Mouse (Mus musculus) CH12.LX (cell line): Measurements from ENCODE around the gene Fam69a. TPM values are rescaled to one million over a fixed set of nuclear protein-coding genes. Genes with fewer than 3 reads are reported as not detected.

ENCODE experiments used
- DNase-seq: peaks from one replicate; pipeline ENCODE4 v3.0.0-alpha.2; 2013; ENCODE audit errors: extremely low read depth
- H3K27ac ChIP-seq: 2 replicates; pipeline ENCODE4 v1.5.1; 2012; ENCODE audit warnings: low read depth, mild to moderate bottlenecking, control low read depth, moderate library complexity; ENCODE audit not compliant: insufficient read depth
- H3K27me3 ChIP-seq: replicated peaks from 2 replicates; pipeline ENCODE3; 2012; ENCODE audit warnings: inconsistent platforms
- H3K36me3 ChIP-seq, 2 experiments: replicated peaks in 1 of 2; 2 replicates each; pipeline versions ENCODE3 to v1.6.1; 2012; ENCODE audit warnings: inconsistent platforms in 1 of 2, low read length in 1 of 2, mild to moderate bottlenecking in 1 of 2, mixed read lengths in 1 of 2, moderate library complexity in 1 of 2; ENCODE audit not compliant: control insufficient read depth in 1 of 2, insufficient read depth in 1 of 2
- H3K4me1 ChIP-seq, 2 experiments: 2 replicates each; pipeline ENCODE4 v1.6.1; 2012; ENCODE audit warnings: inconsistent platforms in 1 of 2, moderate library complexity in 1 of 2; ENCODE audit not compliant: insufficient read depth in 2 of 2, control insufficient read depth in 1 of 2
- H3K4me2 ChIP-seq: 2 replicates; pipeline ENCODE4 v1.6.1; 2012; ENCODE audit warnings: low read depth, mild to moderate bottlenecking, control low read depth; ENCODE audit not compliant: poor library complexity, insufficient read depth, severe bottlenecking
- H3K4me3 ChIP-seq, 3 experiments: fragments of 150-350 bp in 1 of 3; sonication (generic) in 1 of 3; replicated peaks in 1 of 3; 2 replicates each; pipeline versions ENCODE3 to v1.5.1; 2011 to 2012; ENCODE audit warnings: low read depth in 2 of 3, low read length in 2 of 3, mild to moderate bottlenecking in 2 of 3, moderate library complexity in 2 of 3, control low read depth in 1 of 3, improper control_type of control experiment in 1 of 3, inconsistent platforms in 1 of 3, mixed read lengths in 1 of 3; ENCODE audit not compliant: poor library complexity in 1 of 3
- H3K79me2 ChIP-seq: replicated peaks from 2 replicates; pipeline ENCODE4 v1.6.1; 2012; ENCODE audit warnings: mild to moderate bottlenecking, moderate library complexity; ENCODE audit not compliant: control insufficient read depth, poor library complexity, insufficient read depth, severe bottlenecking; ENCODE audit errors: extremely low read depth
- H3K9ac ChIP-seq: 2 replicates; pipeline ENCODE4 v1.6.1; 2012; ENCODE audit warnings: low read depth, mild to moderate bottlenecking, control low read depth, moderate library complexity; ENCODE audit not compliant: insufficient read depth
- H3K9me3 ChIP-seq: replicated peaks from 2 replicates; pipeline ENCODE3; 2012; ENCODE audit warnings: low read length, inconsistent platforms, mixed read lengths
- BHLHE40 ChIP-seq: IDR thresholded peaks from 2 replicates; pipeline ENCODE4 v1.6.1; 2011; ENCODE audit warnings: mild to moderate bottlenecking, low read depth, low read length, improper control_type of control experiment
- CHD1 ChIP-seq: IDR thresholded peaks from 2 replicates; pipeline ENCODE4 v1.6.1; 2012; ENCODE audit warnings: low read depth, low read length, improper control_type of control experiment, inconsistent platforms
- CTCF ChIP-seq, 2 experiments: IDR thresholded peaks in 1 of 2; conservative IDR thresholded peaks in 1 of 2; 2 replicates each; pipeline ENCODE4 v1.5.1; 2011 to 2012; ENCODE audit warnings: low read depth in 2 of 2, low read length in 2 of 2, improper control_type of control experiment in 1 of 2, inconsistent platforms in 1 of 2, mild to moderate bottlenecking in 1 of 2, moderate library complexity in 1 of 2
- E2F4 ChIP-seq: IDR thresholded peaks from 2 replicates; pipeline ENCODE4 v1.6.1; 2011; ENCODE audit warnings: low read depth, low read length, improper control_type of control experiment; ENCODE audit not compliant: insufficient replicate concordance
- ELF1 ChIP-seq: IDR thresholded peaks from 2 replicates; pipeline ENCODE4 v1.6.1; 2014; ENCODE audit warnings: low read depth, mild to moderate bottlenecking, inconsistent platforms, low read length, improper control_type of control experiment
- ETS1 ChIP-seq: conservative IDR thresholded peaks from 2 replicates; pipeline ENCODE4 v1.6.1; 2012; ENCODE audit warnings: low read depth, mild to moderate bottlenecking, inconsistent platforms, low read length, improper control_type of control experiment, moderate library complexity
- GABPA ChIP-seq: IDR thresholded peaks from 2 replicates; pipeline ENCODE4 v1.6.1; 2012; ENCODE audit warnings: low read depth, low read length, improper control_type of control experiment, inconsistent platforms; ENCODE audit not compliant: insufficient replicate concordance
- JUND ChIP-seq: conservative IDR thresholded peaks from 2 replicates; pipeline ENCODE4 v1.6.1; 2011; ENCODE audit warnings: low read depth, low read length, improper control_type of control experiment
- KAT2A ChIP-seq: IDR thresholded peaks from 2 replicates; pipeline ENCODE4 v1.6.1; 2012; ENCODE audit warnings: low read length, improper control_type of control experiment, inconsistent platforms; ENCODE audit not compliant: insufficient replicate concordance
- MAX ChIP-seq: IDR thresholded peaks from 2 replicates; pipeline ENCODE4 v1.6.1; 2011; ENCODE audit warnings: low read length, improper control_type of control experiment
- MYC ChIP-seq: IDR thresholded peaks from 2 replicates; pipeline ENCODE4 v1.6.1; 2011; ENCODE audit warnings: low read depth, mild to moderate bottlenecking, improper control_type of control experiment, low read length
- NELFE ChIP-seq: IDR thresholded peaks from 2 replicates; pipeline ENCODE4 v1.6.1; 2011; ENCODE audit warnings: low read depth, low read length, improper control_type of control experiment
- PAX5 ChIP-seq: IDR thresholded peaks from 2 replicates; pipeline ENCODE4 v1.6.1; 2012; ENCODE audit warnings: low read length, inconsistent platforms, mixed read lengths
- POLR2AphosphoS2 ChIP-seq: IDR thresholded peaks from 2 replicates; pipeline ENCODE4 v1.6.1; 2011; ENCODE audit warnings: low read depth, low read length, improper control_type of control experiment
- RCOR1 ChIP-seq: conservative IDR thresholded peaks from 2 replicates; pipeline ENCODE4 v1.6.1; 2012; ENCODE audit warnings: low read depth, mild to moderate bottlenecking, inconsistent platforms, low read length, improper control_type of control experiment
- SMC3 ChIP-seq: IDR thresholded peaks from 2 replicates; pipeline ENCODE4 v1.6.1; 2011; ENCODE audit warnings: low read depth, low read length, improper control_type of control experiment
- USF2 ChIP-seq: conservative IDR thresholded peaks from 2 replicates; pipeline ENCODE4 v1.6.1; 2011; ENCODE audit warnings: low read depth, low read length, improper control_type of control experiment
- ZNF384 ChIP-seq: IDR thresholded peaks from 2 replicates; pipeline ENCODE4 v1.6.1; 2012; ENCODE audit warnings: low read depth, low read length, improper control_type of control experiment, inconsistent platforms
- dilution Hi-C: fragments of 300-500 bp; cut with MboI; formaldehyde crosslinking; loops from 2 replicates; pipeline ENCODE4 v1.14.3; 2020; ENCODE audit warnings: low sequenced_read_pairs; ENCODE audit not compliant: extremely low pct_unique_long_range_greater_than_20kb, extremely low pct_ligation_motif_present
- in situ Hi-C: fragments of 300-500 bp; cut with MboI; formaldehyde crosslinking; loops from 3 replicates; pipeline ENCODE4 v1.14.3; 2019; ENCODE audit warnings: low sequenced_read_pairs, low pct_ligation_motif_present, low pct_unique_long_range_greater_than_20kb, mixed read lengths
- polyA plus RNA-seq: library from polyadenylated mRNA; unstranded; fragments of >175 nt; gene quantifications from 2 replicates; pipeline ENCODE4 v1.2.1, GENCODE M21; 2012; ENCODE audit warnings: low read depth; ENCODE audit not compliant: insufficient read length
- total RNA-seq, 2 experiments: library from RNA; depleted of rRNA; stranded (reverse); fragments of 300-350 nt in 1 of 2; fragments of >200 nt in 1 of 2; gene quantifications; 2 replicates each; pipeline ENCODE4 v1.2.3; 2012 to 2014

Gene Fam69a
- total and polyA plus RNA-seq, 3 experiments: 4.2 to 14.2 (median 6.5) TPM

DNA sequence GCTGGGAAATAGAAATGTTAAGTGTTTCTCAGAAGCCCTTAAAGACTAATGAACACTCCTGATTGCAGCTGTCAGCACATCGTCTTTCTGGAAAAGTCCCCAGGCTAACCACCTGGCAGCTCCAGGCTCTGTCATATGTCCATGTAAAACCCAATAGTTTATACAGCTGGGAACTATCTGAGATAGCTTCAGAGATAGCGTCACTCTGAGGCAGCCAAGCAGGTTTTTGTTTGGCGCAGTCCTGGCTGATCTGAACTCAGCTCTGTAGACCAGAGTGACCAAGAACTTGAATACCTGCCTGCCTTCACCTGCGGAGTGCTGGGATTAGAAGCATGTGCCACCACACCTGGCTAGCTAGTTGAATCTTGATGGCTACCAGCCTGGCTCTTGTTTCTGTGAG is 41.3 kb upstream of the Fam69a start:
- TF ChIP-seq KAT2A (no peak), E2F4 (no peak), GABPA (no peak), USF2 (no peak), ZNF384 (no peak), JUND (no peak), RCOR1 (no peak), SMC3 (no peak), CHD1 (no peak), ETS1 (no peak), PAX5 (no peak), POLR2AphosphoS2 (no peak), BHLHE40 (no peak), NELFE (no peak), CTCF (conservative IDR thresholded peaks at IDR 0.05 in 1 of 2, IDR thresholded peaks at IDR 0.05 in 1 of 2; ENCODE audit: low read depth in 2 of 2, low read length in 2 of 2) (no peak)
- TF ChIP-seq, all 38 proteins: peak for 0
- H3K36me3 ChIP-seq: no peaks in the 10 kb centered on the region

GRCm38 (mm10) chr5:108021346-108021745 is 34.5 kb upstream of the Fam69a start:
- H3K4me2 ChIP-seq: no peak overlapping the region
- H3K9me3 ChIP-seq: no peaks in the 10 kb centered on the region
- no peaks in the 10 kb centered on the region for H3K4me1 ChIP-seq
- H3K4me3 ChIP-seq: no peak overlapping the region
- H3K79me2 ChIP-seq: no peaks in the 10 kb centered on the region
- no peak for TF ChIP-seq MYC
- no peak for TF ChIP-seq JUND
- TF ChIP-seq ZNF384: no peak
- no peak for TF ChIP-seq MAX
- TF ChIP-seq ELF1: no peak
- TF ChIP-seq E2F4: no peak
- no peak overlapping the region for H3K9ac ChIP-seq
- H3K27me3 ChIP-seq: no peaks in the 10 kb centered on the region
- no peaks in the 10 kb centered on the region for H3K36me3 ChIP-seq
- dilution Hi-C loops (no loop called here), in situ Hi-C loops (no loop called here)
- no peak overlapping the region for H3K27ac ChIP-seq
- no peak for DNase-seq

More for the DNA sequence above, 41.3 kb upstream of the Fam69a start:
- dilution Hi-C loops (no loop called here), in situ Hi-C loops (no loop called here)
- peaks cover 3% of the 10 kb centered on the region for H3K9me3 ChIP-seq
- no peak overlapping the region for H3K27ac ChIP-seq
- no peaks in the 10 kb centered on the region for H3K79me2 ChIP-seq
- no peaks in the 10 kb centered on the region for H3K27me3 ChIP-seq
- no peak overlapping the region for H3K4me3 ChIP-seq
- H3K9ac ChIP-seq: no peak overlapping the region
- DNase-seq: no peak
- H3K4me1 ChIP-seq: peaks cover 5 to 20% of the 10 kb centered on the region in 2 experiments
- no peak overlapping the region for H3K4me2 ChIP-seq
